Mouse (Mus musculus) MEL (cell line): Measurements from ENCODE around the gene Itgb3.

Source experiments
- CTCF ChIP-seq, 3 experiments: IDR thresholded peaks in 2 of 3; conservative IDR thresholded peaks in 1 of 3; 2 replicates each; pipeline ENCODE4 v1.5.1; 2011 to 2012; ENCODE audit warnings: low read length in 3 of 3, low read depth in 2 of 3, mild to moderate bottlenecking in 2 of 3, improper control_type of control experiment in 1 of 3, inconsistent platforms in 1 of 3, mixed read lengths in 1 of 3, moderate library complexity in 1 of 3; ENCODE audit not compliant: control insufficient read depth in 1 of 3, insufficient read depth in 1 of 3, poor library complexity in 1 of 3, severe bottlenecking in 1 of 3
- E2F4 ChIP-seq: IDR thresholded peaks from 2 replicates; pipeline ENCODE4 v1.6.1; 2011; ENCODE audit warnings: low read depth, low read length, improper control_type of control experiment, borderline replicate concordance
- EP300 ChIP-seq, 2 experiments: IDR thresholded peaks; 2 replicates each; pipeline ENCODE4 v1.6.1; 2011; ENCODE audit warnings: improper control_type of control experiment in 2 of 2, low read length in 2 of 2, low read depth in 1 of 2, mild to moderate bottlenecking in 1 of 2
- GABPA ChIP-seq: IDR thresholded peaks from 2 replicates; pipeline ENCODE4 v1.6.1; 2012; ENCODE audit warnings: low read depth, mild to moderate bottlenecking, inconsistent platforms, low read length, improper control_type of control experiment, moderate library complexity
- MXI1 ChIP-seq: IDR thresholded peaks from 2 replicates; pipeline ENCODE4 v1.6.1; 2011; ENCODE audit warnings: mild to moderate bottlenecking, low read depth, low read length, improper control_type of control experiment
- POLR2A ChIP-seq, 2 experiments: IDR thresholded peaks; 2 replicates each; pipeline ENCODE4 v1.6.1; 2011 to 2012; ENCODE audit warnings: low read length in 2 of 2, mild to moderate bottlenecking in 2 of 2, control low read depth in 1 of 2, improper control_type of control experiment in 1 of 2, low read depth in 1 of 2, moderate library complexity in 1 of 2; ENCODE audit not compliant: control insufficient read depth in 1 of 2, insufficient read depth in 1 of 2, poor library complexity in 1 of 2
- POLR2AphosphoS2 ChIP-seq: IDR thresholded peaks from 2 replicates; pipeline ENCODE4 v1.6.1; 2011; ENCODE audit warnings: low read length, improper control_type of control experiment
- UBTF ChIP-seq: IDR thresholded peaks from 2 replicates; pipeline ENCODE4 v1.6.1; 2012; ENCODE audit warnings: low read depth, mild to moderate bottlenecking, inconsistent platforms, low read length, improper control_type of control experiment, moderate library complexity, borderline replicate concordance; ENCODE audit not compliant: insufficient read depth
- ZC3H11A ChIP-seq: IDR thresholded peaks from 2 replicates; pipeline ENCODE4 v1.6.1; 2012; ENCODE audit warnings: low read depth, mild to moderate bottlenecking, inconsistent platforms, low read length, improper control_type of control experiment
- ZKSCAN1 ChIP-seq: IDR thresholded peaks from 2 replicates; pipeline ENCODE4 v1.6.1; 2012; ENCODE audit warnings: low read depth, mild to moderate bottlenecking, inconsistent platforms, low read length, improper control_type of control experiment, moderate library complexity
- ZMIZ1 ChIP-seq: IDR thresholded peaks from 2 replicates; pipeline ENCODE4 v1.6.1; 2012; ENCODE audit warnings: low read depth, mild to moderate bottlenecking, inconsistent platforms, low read length, improper control_type of control experiment, moderate library complexity

DNA sequence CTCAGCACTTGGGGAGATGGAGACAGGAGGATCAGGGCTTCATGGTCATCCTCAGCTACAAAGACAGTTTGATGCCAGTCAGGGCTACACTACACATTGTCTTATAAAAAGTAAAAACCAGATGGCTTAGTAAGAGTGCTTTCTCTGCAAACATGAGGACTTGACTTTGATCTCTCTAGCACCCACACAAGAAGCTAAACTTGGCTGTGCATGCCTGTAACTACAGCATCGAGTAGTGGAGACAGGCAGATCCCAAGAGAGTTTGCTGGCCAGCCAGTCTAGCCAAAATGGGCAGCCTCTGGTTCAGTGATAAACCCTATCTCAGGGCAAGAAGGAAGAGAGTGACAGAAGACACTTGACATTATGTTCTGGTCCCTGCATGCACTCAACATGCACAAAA lies 44.3 kb upstream of the Itgb3 start:
- TF ChIP-seq ZMIZ1 = no peak
- TF ChIP-seq ZC3H11A = no peak
- TF ChIP-seq E2F4 = no peak
- TF ChIP-seq MXI1 = no peak
- TF ChIP-seq CTCF (IDR thresholded peaks at IDR 0.05 in 2 of 3, conservative IDR thresholded peaks at IDR 0.05 in 1 of 3; ENCODE audit: control insufficient read depth in 1 of 3, insufficient read depth in 1 of 3, low read depth in 2 of 3, low read length in 3 of 3, poor library complexity in 1 of 3, severe bottlenecking in 1 of 3) = no peak
- no peak for TF ChIP-seq POLR2AphosphoS2
- TF ChIP-seq UBTF = no peak
- no peak for TF ChIP-seq EP300 (IDR thresholded peaks at IDR 0.05; ENCODE audit: low read depth in 1 of 2, low read length in 2 of 2)
- no peak for TF ChIP-seq POLR2A (IDR thresholded peaks at IDR 0.05; ENCODE audit: control insufficient read depth in 1 of 2, insufficient read depth in 1 of 2, low read depth in 1 of 2, low read length in 2 of 2, poor library complexity in 1 of 2)
- TF ChIP-seq GABPA = no peak
- no peak for TF ChIP-seq ZKSCAN1
